In the genomic region with DNA sequence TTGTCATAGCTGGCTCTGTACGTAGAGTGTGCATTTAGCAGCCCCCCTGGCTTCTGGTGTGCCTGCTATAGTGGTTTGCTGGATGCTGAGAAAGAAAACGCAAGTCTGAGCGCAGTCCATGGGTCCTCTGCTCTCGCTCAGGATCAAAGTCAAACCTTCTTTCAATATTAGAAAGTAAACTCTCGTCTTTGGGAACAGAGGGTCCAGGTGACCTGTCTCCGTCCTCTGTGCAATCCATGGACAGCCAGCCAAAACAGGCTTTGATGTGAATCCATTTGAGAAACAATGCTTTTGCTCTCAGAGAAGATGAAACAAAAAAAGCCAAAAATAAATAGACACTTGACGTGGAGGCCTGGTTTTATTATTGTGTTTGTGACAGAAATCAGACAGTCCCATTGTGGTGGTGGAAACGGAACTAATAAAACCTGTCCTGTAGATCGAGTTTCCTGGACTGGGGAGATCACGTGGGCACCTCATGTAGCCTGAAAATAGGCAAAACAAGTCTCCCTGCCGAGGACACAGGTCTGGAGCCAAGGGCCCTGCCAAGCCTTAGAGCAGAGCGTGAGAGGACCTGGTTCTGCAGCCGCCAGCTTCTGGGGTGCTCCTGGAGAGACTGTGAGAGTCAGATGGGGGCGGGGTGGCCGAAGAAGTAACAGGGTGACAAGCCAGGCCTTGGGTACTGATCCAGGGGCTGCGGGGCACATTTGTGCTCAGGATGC, we compare ENCODE assay signal across 10 mouse cellular contexts. TPM values are rescaled to one million over a fixed set of nuclear protein-coding genes. Genes with fewer than 3 reads are reported as not detected.
A peak's percentile ranks its signal among the peaks of the same experiment; 100 is the strongest.
DNase-seq lines count a peak whose midpoint lies in the region; ATAC-seq and TF ChIP-seq lines count a peak whose summit lies in the region.
"Had no signal": no experiment of that assay in that cellular context is flagged by ENCODE, and none has a peak within 500 bp of the region (broad histone marks: within the 10 kb centered on the region; RNA-seq: fewer than 3 reads in every experiment).

No protein-coding gene starts in this region.

- H3K4me2 ChIP-seq in liver, postnatal 0 days (ENCODE audit: low read depth, low read length): peak overlapping the region; percentile 19
- H3K4me2 ChIP-seq in forebrain, embryonic 16.5 days (ENCODE audit: low read length): no peak overlapping the region

- H3K36me3 ChIP-seq in heart, embryonic 10.5 days: peaks cover 8% of the 10 kb centered on the region; the same call in 1 of the 2 replicates
- no peaks in the 10 kb centered on the region for H3K36me3 ChIP-seq in heart, adult 2 months (ENCODE audit: control insufficient read depth, insufficient read depth, low read length)
- no peaks in the 10 kb centered on the region for H3K36me3 ChIP-seq in kidney, adult 2 months (ENCODE audit: control insufficient read depth, insufficient read depth, low read length)
- peaks cover 5% of the 10 kb centered on the region for H3K36me3 ChIP-seq in liver, postnatal 0 days (replicated peaks; ENCODE audit: insufficient read depth, low read length)
- no peaks in the 10 kb centered on the region for H3K36me3 ChIP-seq in forebrain, embryonic 16.5 days (ENCODE audit: control insufficient read depth, insufficient read depth)

- H3K4me1 ChIP-seq in heart, embryonic 10.5 days: peaks cover 39% of the 10 kb centered on the region
- H3K4me1 ChIP-seq in heart, adult 2 months (ENCODE audit: control insufficient read depth, insufficient read depth, low read length): peaks cover 2% of the 10 kb centered on the region; the same call in 1 of the 2 replicates
- H3K4me1 ChIP-seq in kidney, adult 2 months (ENCODE audit: control insufficient read depth, insufficient read depth, low read length): peaks cover 13% of the 10 kb centered on the region; the same call in 1 of the 2 replicates
- peaks cover 20% of the 10 kb centered on the region for H3K4me1 ChIP-seq in liver, postnatal 0 days (ENCODE audit: insufficient read depth)
- H3K4me1 ChIP-seq in forebrain, embryonic 16.5 days (replicated peaks; ENCODE audit: control insufficient read depth, insufficient read depth, low read length): no peaks in the 10 kb centered on the region; the same call in 1 of the 2 replicates

- TF ChIP-seq CTCF in heart, adult 2 months (IDR thresholded peaks at IDR 0.05): no peak
- no peak for TF ChIP-seq CTCF in kidney, adult 2 months (conservative IDR thresholded peaks at IDR 0.05; ENCODE audit: insufficient read depth, insufficient read length, low read depth, low read length)
- no peak for TF ChIP-seq CTCF in liver, postnatal 0 days (IDR thresholded peaks at IDR 0.05; ENCODE audit: low read depth)

- H3K9me3 ChIP-seq in heart, embryonic 10.5 days: no peaks in the 10 kb centered on the region
- no peaks in the 10 kb centered on the region for H3K9me3 ChIP-seq in liver, postnatal 0 days (ENCODE audit: low read length)
- H3K9me3 ChIP-seq in forebrain, embryonic 16.5 days (ENCODE audit: control insufficient read depth, low read length): no peaks in the 10 kb centered on the region

- H3K27ac ChIP-seq in heart, embryonic 10.5 days: 0 out of 2 replicates have a peak overlapping the region, but pooled peaks have one; percentile 42
- no peak overlapping the region for H3K27ac ChIP-seq in heart, adult 2 months
- peak overlapping the region; percentile 24; the same call in 1 of the 2 replicates for H3K27ac ChIP-seq in kidney, adult 2 months (ENCODE audit: insufficient read depth, low read depth, low read length)
- H3K27ac ChIP-seq in liver, postnatal 0 days (ENCODE audit: low read depth): peak overlapping the region; percentile 87
- no peak overlapping the region for H3K27ac ChIP-seq in forebrain, embryonic 16.5 days (ENCODE audit: low read length)

- H3K79me2 ChIP-seq in heart, adult 2 months (replicated peaks; ENCODE audit: control insufficient read depth, insufficient read depth, low read length): peaks cover 3% of the 10 kb centered on the region; the same call in 1 of the 2 replicates

- no peak for TF ChIP-seq EP300 in heart, adult 2 months (IDR thresholded peaks at IDR 0.05; ENCODE audit: insufficient read depth, low read depth, low read length)
- TF ChIP-seq EP300 in liver, postnatal 0 days (IDR thresholded peaks at IDR 0.05; ENCODE audit: low read depth): peak; percentile 11; the same call in 1 of the 2 replicates

- peak; percentile 73 for ATAC-seq in liver, postnatal 0 days
- no peak for ATAC-seq in erythroblast, adult 5-6 weeks (replicated peaks; ENCODE audit: low FRiP score, poor library complexity, severe bottlenecking)
- no peak for ATAC-seq in forebrain, embryonic 16.5 days

- no peak for TF ChIP-seq POLR2A in heart, adult 2 months (IDR thresholded peaks at IDR 0.05; ENCODE audit: insufficient read depth, low read depth, low read length)
- TF ChIP-seq POLR2A in kidney, adult 2 months (IDR thresholded peaks at IDR 0.05; ENCODE audit: low read depth, low read length): no peak

- 81% methylated on average over 16 of the region's 16 CpGs for WGBS in heart, embryonic 10.5 days
- WGBS in heart, adult 2 months: 73% methylated on average over 16 of the region's 16 CpGs
- WGBS in kidney, adult 2 months: 37% methylated on average over 16 of the region's 16 CpGs
- WGBS in liver, postnatal 0 days (ENCODE audit: insufficient replicate concordance): 57% methylated on average over 16 of the region's 16 CpGs
- 76% methylated on average over 16 of the region's 16 CpGs for WGBS in forebrain, embryonic 16.5 days

- DNase-seq in heart, embryonic 10.5 days (ENCODE audit: low spot score): no peak
- DNase-seq in heart, adult 2 months: no peak
- DNase-seq in cerebellum, adult 9-10 months: peak; percentile 92
- DNase-seq in kidney, adult 2 months: peak; percentile 81
- DNase-seq in liver, postnatal 0 days: peak; percentile 48
- no peak for DNase-seq in urinary bladder, postnatal 4 days (ENCODE audit: low spot score in 2 of 2)
- DNase-seq: lung, postnatal 14 days had no signal

- H3K27me3 ChIP-seq in heart, embryonic 10.5 days (ENCODE audit: insufficient read depth, poor library complexity, severe bottlenecking): no peaks in the 10 kb centered on the region
- no peaks in the 10 kb centered on the region for H3K27me3 ChIP-seq in heart, adult 2 months (ENCODE audit: control insufficient read depth, insufficient read depth, low read length)
- no peaks in the 10 kb centered on the region for H3K27me3 ChIP-seq in kidney, adult 2 months (replicated peaks; ENCODE audit: control insufficient read depth, insufficient read depth, low read length)
- H3K27me3 ChIP-seq in liver, postnatal 0 days (ENCODE audit: insufficient read depth, low read length): no peaks in the 10 kb centered on the region
- H3K27me3 ChIP-seq in forebrain, embryonic 16.5 days (replicated peaks; ENCODE audit: control insufficient read depth, insufficient read depth, low read length): no peaks in the 10 kb centered on the region

- intact Hi-C loops in heart, adult 2 months (cut with DNase I): no loop called here

- no peak overlapping the region for H3K4me3 ChIP-seq in heart, embryonic 10.5 days
- no peak overlapping the region for H3K4me3 ChIP-seq in heart, adult 2 months
- H3K4me3 ChIP-seq in kidney, adult 2 months (ENCODE audit: insufficient read depth, low read depth, low read length): no peak overlapping the region
- no peak overlapping the region for H3K4me3 ChIP-seq in liver, postnatal 0 days (ENCODE audit: low read depth, low read length)
- no peak overlapping the region for H3K4me3 ChIP-seq in forebrain, embryonic 16.5 days (replicated peaks; ENCODE audit: low read length)

- H3K9ac ChIP-seq in heart, adult 2 months (ENCODE audit: low read depth, low read length): no peak overlapping the region
- H3K9ac ChIP-seq in liver, postnatal 0 days (replicated peaks): no peak overlapping the region
- H3K9ac ChIP-seq in forebrain, embryonic 16.5 days (replicated peaks; ENCODE audit: low read depth, low read length): no peak overlapping the region

RNA-seq across cellular contexts. Expression of a gene that starts 7.5 kb away (rescaled TPM):
- polyA plus RNA-seq in heart, embryonic 10.5 days (2016; fragmentation: Nextera tagmentation; extraction: Ambion mirVana): 65.9 and 68.9 TPM in 2 replicates
- 1 to 10 TPM; 7.7 to 8.4 TPM for total RNA-seq in heart, adult 2 months (2021)
- 10.6 and 12.7 TPM in 2 replicates for polyA plus RNA-seq in heart, adult 2 months (2012; rRNA removed)
- 38.8 and 42.7 TPM in 2 replicates for polyA plus RNA-seq in kidney, adult 2 months (2012; rRNA removed)
- polyA plus RNA-seq in liver, postnatal 0 days (2015; fragmentation: Nextera tagmentation; extraction: Ambion mirVana): 30.4 and 36.3 TPM in 2 replicates
- total RNA-seq in erythroblast, adult 5-6 weeks (2015; ENCODE audit: low replicate concordance): 2.1 and 8.5 TPM in 2 replicates
- total RNA-seq in erythroblast, adult 5-6 weeks (2017; ENCODE audit: low replicate concordance): 1.7 and 2.6 TPM in 2 replicates
- polyA plus RNA-seq in forebrain, embryonic 16.5 days (2015; fragmentation: Nextera tagmentation; extraction: Ambion mirVana): 82.6 and 83.8 TPM in 2 replicates
- total RNA-seq: neutrophil, adult 5-6 weeks had no signal

RNA-seq across cellular contexts. Expression of a gene that starts 46.7 kb away (rescaled TPM):
- 3.7 and 4.0 TPM in 2 replicates for polyA plus RNA-seq in heart, embryonic 10.5 days (2016; fragmentation: Nextera tagmentation; extraction: Ambion mirVana)
- under 1 TPM; 0.68 to 0.81 TPM for total RNA-seq in heart, adult 2 months (2021)
- polyA plus RNA-seq in heart, adult 2 months (2012; rRNA removed): 0.18 and 0.70 TPM in 2 replicates
- 0.22 and 0.30 TPM in 2 replicates for polyA plus RNA-seq in kidney, adult 2 months (2012; rRNA removed)
- polyA plus RNA-seq in liver, postnatal 0 days (2015; fragmentation: Nextera tagmentation; extraction: Ambion mirVana): 1.2 and 1.5 TPM in 2 replicates
- 7.9 and 9.0 TPM in 2 replicates for total RNA-seq in erythroblast, adult 5-6 weeks (2015; ENCODE audit: low replicate concordance)
- 9.8 and 11.9 TPM in 2 replicates for total RNA-seq in erythroblast, adult 5-6 weeks (2017; ENCODE audit: low replicate concordance)
- polyA plus RNA-seq in forebrain, embryonic 16.5 days (2015; fragmentation: Nextera tagmentation; extraction: Ambion mirVana): 6.6 and 7.0 TPM in 2 replicates

Comparison
In these comparisons a context has a peak if more than half of its experiments do, and no peak if none do; other contexts are left out.
1. H3K27ac ChIP-seq: peak in heart, embryonic 10.5 days (single experiment), kidney, adult 2 months (single experiment) and liver, postnatal 0 days (single experiment); none in heart, adult 2 months (single experiment) and forebrain, embryonic 16.5 days (single experiment).
2. DNase-seq: peak in cerebellum, adult 9-10 months (single experiment), kidney, adult 2 months (single experiment) and liver, postnatal 0 days (single experiment); none in heart, embryonic 10.5 days (single experiment), heart, adult 2 months (0 of 2) and urinary bladder, postnatal 4 days (0 of 2).